Mouse (Mus musculus): Measurements from ENCODE around the gene Ttc29.

Gene Ttc29

GRCm38 (mm10) chr8:78213074-78213473, at the start of gene Ttc29:
Gene Ttc29, plus strand, starts transcription at chr8:78213297.
- no peak for DNase-seq (ENCODE audit: low read depth, low spot score)

DNA sequence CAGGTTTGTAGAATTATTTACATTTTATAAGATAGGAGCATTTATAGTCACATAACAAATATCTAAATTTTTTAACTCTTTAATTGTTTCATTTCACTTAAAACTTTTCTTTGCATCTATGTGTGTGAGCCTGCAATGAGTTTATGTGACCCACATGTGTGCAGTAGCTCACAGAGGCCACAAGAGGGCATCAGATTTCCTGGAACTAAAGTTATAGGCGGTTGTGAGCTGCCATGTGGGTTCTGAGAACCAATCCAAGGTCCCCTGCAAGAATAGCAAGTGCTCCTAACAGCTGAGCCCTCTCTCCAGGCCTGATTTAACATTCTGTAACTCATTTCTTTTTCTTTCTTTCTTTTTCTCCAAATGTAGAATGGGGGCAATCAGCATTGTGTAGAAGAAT, 41.7 kb upstream of the Ttc29 start:
- no peak for DNase-seq (ENCODE audit: low read depth, low spot score)

- DNase-seq (ENCODE audit: low read depth, low spot score): no peak
Observed at GRCm38 (mm10) chr8:78182654-78183053, 30.4 kb upstream of the Ttc29 start.

DNA sequence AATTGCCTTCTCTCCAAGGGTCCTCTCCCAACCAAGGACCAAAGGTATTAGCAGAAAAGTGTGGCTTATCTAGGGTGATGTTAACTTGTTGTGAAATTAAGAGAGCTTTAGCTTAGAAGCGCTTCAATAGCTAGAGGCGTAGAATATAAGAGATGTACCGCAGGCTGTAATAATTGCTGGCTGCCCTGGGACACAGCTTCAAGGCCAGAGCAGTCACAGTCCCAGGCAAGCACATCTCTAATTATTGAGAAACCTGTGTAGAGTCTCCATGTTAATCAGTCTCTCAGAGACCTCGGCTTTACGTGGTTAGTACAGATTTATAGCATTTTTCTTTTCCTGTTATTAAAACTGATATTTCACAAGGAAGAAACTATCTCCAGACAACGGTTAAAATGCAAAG, 29.7 kb upstream of the Ttc29 start:
- no peak for DNase-seq (ENCODE audit: low read depth, low spot score)

DNA sequence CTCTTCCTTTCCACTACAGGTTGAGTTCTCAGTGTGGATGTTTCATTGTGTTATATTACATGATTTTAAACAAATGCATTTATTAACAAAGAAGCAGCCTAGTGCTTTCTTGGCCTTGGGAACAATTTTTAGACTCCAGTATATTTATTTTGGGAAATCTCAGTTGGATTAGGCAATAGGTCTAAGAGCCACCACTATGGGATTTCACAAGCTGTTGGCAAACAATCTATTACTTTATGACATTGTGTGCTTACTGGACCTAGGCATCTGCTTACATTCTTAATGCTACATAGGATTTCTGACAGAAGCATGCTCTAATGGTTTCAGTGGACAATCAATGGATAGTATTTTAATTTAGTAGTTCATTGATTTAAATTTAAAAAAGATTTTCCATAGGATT, 26.0 kb upstream of the Ttc29 start:
- no peak for DNase-seq (ENCODE audit: low read depth, low spot score)

- DNase-seq (ENCODE audit: low read depth, low spot score): no peak
Observed at GRCm38 (mm10) chr8:78204229-78204628, 8.9 kb upstream of the Ttc29 start.

GRCm38 (mm10) chr8:78210424-78210823, 2.7 kb upstream of the Ttc29 start:
- no peak for DNase-seq (ENCODE audit: low read depth, low spot score)

- DNase-seq (ENCODE audit: low read depth, low spot score): no peak
Observed at GRCm38 (mm10) chr8:78214645-78215044, 1.5 kb downstream of the Ttc29 start.

DNA sequence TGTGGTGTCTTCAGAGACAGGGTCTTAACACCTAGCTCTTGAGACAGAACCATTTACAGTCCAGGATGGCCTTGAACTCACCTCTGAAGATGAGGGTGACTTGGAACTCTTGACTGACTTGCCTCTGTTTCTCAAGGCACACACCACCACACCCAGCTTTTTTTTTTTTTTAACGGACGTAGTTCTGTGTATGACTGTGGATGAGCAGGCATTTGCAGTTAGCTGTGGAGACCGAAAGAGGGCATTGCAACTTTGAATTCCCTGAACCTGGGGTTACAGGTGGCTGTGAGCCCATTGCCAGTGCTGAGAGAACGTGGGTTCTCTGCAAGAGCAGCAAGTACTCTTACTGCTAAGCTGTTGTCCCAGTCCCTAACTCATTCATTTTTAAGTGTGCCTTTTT, 13.0 kb downstream of the Ttc29 start:
- DNase-seq (ENCODE audit: low read depth, low spot score): no peak

DNA sequence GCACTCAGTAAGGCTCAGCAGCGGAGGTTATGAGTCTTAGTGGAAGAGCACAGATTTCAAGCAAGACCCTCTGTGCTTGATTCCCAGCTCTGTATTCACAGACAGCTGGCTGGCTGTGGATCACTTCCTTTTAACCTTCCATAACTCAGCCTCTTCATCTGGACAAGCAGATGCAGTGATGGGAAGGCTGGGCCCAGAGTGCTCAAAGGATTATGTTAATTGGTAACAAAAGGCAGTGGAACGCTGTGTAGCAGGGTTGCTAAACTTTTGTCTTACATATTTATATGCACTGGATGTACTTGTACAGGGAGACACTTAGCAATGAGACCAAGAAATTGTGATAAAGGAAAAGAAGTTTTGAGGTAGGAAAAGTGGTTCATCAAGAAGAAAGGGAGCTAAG, 17.6 kb downstream of the Ttc29 start:
- DNase-seq (ENCODE audit: low read depth, low spot score): no peak

- peak; percentile 3 for DNase-seq (ENCODE audit: low read depth, low spot score)
Observed at GRCm38 (mm10) chr8:78232870-78233707, 20.0 kb downstream of the Ttc29 start.

DNA sequence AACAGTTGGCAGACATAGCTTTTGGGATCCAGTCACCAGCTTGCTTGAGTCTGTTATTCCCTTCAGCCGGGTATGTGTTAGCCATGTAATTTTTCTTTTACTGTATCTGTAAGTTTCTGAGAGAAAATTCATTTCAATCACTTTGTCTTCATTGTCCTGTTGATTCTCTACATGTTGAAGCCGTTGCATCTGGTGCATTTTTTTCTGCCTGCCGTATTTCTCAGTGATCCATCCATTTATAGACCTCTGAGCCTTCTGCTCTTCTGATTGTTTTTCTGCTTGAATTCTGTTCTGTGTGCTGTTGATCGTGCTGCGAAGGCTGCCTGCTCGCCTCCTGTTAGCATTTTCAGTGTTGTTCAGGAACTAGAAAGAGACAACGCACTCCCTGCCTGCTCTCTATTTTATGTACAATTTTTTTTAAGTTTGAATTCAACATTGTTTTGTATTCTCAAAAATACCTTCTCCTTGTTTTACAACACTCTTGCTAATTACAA, 20.7 kb downstream of the Ttc29 start:
- DNase-seq (ENCODE audit: low read depth, low spot score): peak; percentile 3

DNA sequence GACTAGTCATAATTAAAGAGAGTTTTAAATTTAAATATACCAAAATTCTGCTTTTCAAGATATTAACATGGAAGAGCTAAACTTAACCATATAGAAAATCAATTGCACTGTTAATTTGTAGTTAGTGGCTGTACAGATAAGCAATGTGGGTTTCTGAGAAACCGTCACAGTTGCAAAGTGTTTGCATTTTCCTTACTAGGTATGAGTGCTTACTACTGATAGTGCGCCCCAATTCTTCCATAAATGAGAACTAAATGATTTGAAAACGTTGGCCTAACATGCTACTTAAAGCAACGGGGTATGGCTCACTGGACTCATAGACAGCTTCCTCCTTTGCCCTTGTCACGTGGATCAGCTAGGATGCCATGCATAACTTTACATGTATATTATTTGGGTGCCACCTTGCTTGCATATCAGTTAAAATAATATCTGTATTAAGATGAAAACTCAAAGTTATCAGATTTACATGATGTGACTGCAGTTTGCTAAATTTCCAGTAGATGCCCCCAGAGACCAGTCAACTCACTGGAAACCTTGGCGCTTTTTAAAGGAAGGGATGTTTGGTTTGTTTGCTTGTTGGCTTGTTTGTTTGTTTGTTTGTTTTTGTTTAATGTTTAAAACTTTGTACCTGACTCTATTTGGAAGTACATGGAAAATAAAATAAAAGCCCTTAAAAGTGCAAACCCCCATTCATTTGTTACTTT, 25.0 kb downstream of the Ttc29 start:
- peak; percentile 1 for DNase-seq (ENCODE audit: low read depth, low spot score)

DNA sequence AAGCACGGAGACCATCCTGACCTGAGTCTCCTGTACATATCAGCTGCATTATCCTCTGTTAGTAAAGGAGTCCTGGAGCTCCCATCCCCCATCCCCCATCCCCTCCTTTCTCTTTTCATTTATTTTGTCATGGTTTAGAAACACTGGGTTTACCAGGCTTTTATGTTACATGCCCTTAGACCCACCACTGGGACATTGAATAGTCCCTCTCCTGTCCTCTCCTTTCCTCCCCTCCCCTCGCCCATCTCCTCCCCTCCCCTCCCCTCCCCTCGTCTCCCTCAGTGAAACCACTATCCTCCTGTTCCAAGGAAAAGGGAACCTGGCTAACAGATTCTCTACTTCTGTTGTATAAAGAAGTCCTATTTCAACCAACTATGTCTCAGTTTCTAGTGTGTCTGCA, 38.0 kb downstream of the Ttc29 start:
- no peak for DNase-seq (ENCODE audit: low read depth, low spot score)

- DNase-seq (ENCODE audit: low read depth, low spot score): no peak
Observed at GRCm38 (mm10) chr8:78254374-78254773, 41.3 kb downstream of the Ttc29 start.

- DNase-seq (ENCODE audit: low read depth, low spot score): no peak
Observed at GRCm38 (mm10) chr8:78255011-78255410, 41.9 kb downstream of the Ttc29 start.

GRCm38 (mm10) chr8:78265506-78265905, 52.4 kb downstream of the Ttc29 start:
- DNase-seq (ENCODE audit: low read depth, low spot score): no peak

GRCm38 (mm10) chr8:78266231-78266630, 53.1 kb downstream of the Ttc29 start:
- no peak for DNase-seq (ENCODE audit: low read depth, low spot score)

GRCm38 (mm10) chr8:78267894-78268411, 54.9 kb downstream of the Ttc29 start:
- no peak for DNase-seq (ENCODE audit: low read depth, low spot score)

DNA sequence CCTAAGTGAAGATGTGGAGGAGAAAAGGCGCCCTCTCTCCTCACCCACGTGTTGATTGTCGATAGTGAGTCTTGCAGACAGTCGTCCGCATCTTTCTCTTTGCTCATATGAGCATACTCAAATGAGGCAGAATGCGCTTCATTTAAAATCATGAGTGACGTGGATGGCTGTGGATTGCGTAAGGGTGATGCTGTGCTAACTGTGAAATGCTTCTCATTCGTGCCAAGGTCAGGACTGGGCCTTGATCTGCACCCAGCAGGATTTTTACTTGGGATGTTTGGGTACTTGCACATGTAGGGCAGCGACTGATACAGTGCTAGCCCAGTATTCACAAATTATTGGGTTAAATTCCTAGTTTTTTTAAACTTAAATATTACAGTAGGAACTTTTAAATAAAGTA, 56.2 kb downstream of the Ttc29 start:
- no peak for DNase-seq (ENCODE audit: low read depth, low spot score)

GRCm38 (mm10) chr8:78271391-78271790, 58.3 kb downstream of the Ttc29 start:
- DNase-seq (ENCODE audit: low read depth, low spot score): no peak

GRCm38 (mm10) chr8:78276120-78276519, 63.0 kb downstream of the Ttc29 start:
- no peak for DNase-seq (ENCODE audit: low read depth, low spot score)

DNA sequence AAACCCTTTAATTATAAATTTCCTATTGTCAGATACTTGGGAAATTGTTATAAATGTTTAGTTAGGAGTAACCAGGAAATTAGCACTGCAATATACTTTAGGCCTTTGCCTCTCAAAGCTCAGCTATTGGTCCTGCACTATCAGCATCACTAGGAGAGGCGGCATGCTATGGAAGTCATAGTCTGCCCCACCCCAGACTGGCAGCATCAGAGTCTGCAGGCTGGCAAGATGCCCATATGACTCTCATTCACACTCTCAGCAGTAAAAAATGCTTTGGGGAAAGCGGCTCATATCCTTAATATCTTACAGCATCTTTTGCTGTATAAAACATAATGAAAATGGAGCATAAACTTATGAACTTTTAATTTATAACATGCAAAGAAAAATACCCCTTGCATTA, 64.3 kb downstream of the Ttc29 start:
- no peak for DNase-seq (ENCODE audit: low read depth, low spot score)
